In genomic region chr5:124078794-124079416, GRCm38 (mm10) we compare ENCODE assay signal across 9 mouse cellular contexts. TPM values are rescaled to one million over a fixed set of nuclear protein-coding genes. Genes with fewer than 3 reads are reported as not detected.
DNase-seq lines count a peak whose midpoint lies in the region; ATAC-seq and TF ChIP-seq lines count a peak whose summit lies in the region.
"Had no signal": no experiment of that assay in that cellular context is flagged by ENCODE, and none has a peak within 500 bp of the region (broad histone marks: within the 10 kb centered on the region; RNA-seq: fewer than 3 reads in every experiment).

No protein-coding gene starts in this region.

- TF ChIP-seq CTCF in small intestine, adult 2 months (IDR thresholded peaks at IDR 0.05; ENCODE audit: extremely low read depth, insufficient read length, insufficient replicate concordance, low read depth, low read length), result no peak

- H3K27ac ChIP-seq in heart, embryonic 16.5 days (ENCODE audit: low read length), result peak overlapping the region; percentile 65
- peak overlapping the region; percentile 74 for H3K27ac ChIP-seq in hindbrain, embryonic 14.5 days
- peak overlapping the region; percentile 38; the same call in 1 of the 2 replicates for H3K27ac ChIP-seq in limb, embryonic 14.5 days (replicated peaks; ENCODE audit: low read depth, low read length)
- peak overlapping the region; percentile 25; the same call in 1 of the 2 replicates for H3K27ac ChIP-seq in small intestine, adult 2 months (ENCODE audit: insufficient read depth, low read depth, low read length)
- no peak overlapping the region for H3K27ac ChIP-seq in kidney, embryonic 14.5 days (ENCODE audit: low read depth, low read length)

- no peaks in the 10 kb centered on the region for H3K36me3 ChIP-seq in heart, embryonic 16.5 days (ENCODE audit: control insufficient read depth, insufficient read depth)
- H3K36me3 ChIP-seq in hindbrain, embryonic 14.5 days (replicated peaks; ENCODE audit: control insufficient read depth, insufficient read depth), result no peaks in the 10 kb centered on the region
- no peaks in the 10 kb centered on the region for H3K36me3 ChIP-seq in limb, embryonic 14.5 days (ENCODE audit: control insufficient read depth, insufficient read depth, low read length)
- H3K36me3 ChIP-seq in small intestine, adult 2 months (ENCODE audit: control insufficient read depth, insufficient read depth, low read length), result no peaks in the 10 kb centered on the region
- H3K36me3 ChIP-seq in kidney, embryonic 14.5 days (ENCODE audit: control insufficient read depth, insufficient read depth, low read length), result no peaks in the 10 kb centered on the region
- H3K36me3 ChIP-seq: G1E had no signal

- peaks cover 22% of the 10 kb centered on the region for H3K4me1 ChIP-seq in heart, embryonic 16.5 days (ENCODE audit: control insufficient read depth, insufficient read depth, low read length)
- peaks cover 13% of the 10 kb centered on the region; the same call in 1 of the 2 replicates for H3K4me1 ChIP-seq in hindbrain, embryonic 14.5 days (replicated peaks; ENCODE audit: control insufficient read depth, insufficient read depth, low read length)
- H3K4me1 ChIP-seq in limb, embryonic 14.5 days (ENCODE audit: control insufficient read depth, insufficient read depth, low read length), result peaks cover 9% of the 10 kb centered on the region; the same call in 1 of the 2 replicates
- peaks cover 47% of the 10 kb centered on the region for H3K4me1 ChIP-seq in small intestine, adult 2 months (ENCODE audit: control insufficient read depth, insufficient read depth, insufficient read length, low read length)
- H3K4me1 ChIP-seq in kidney, embryonic 14.5 days (ENCODE audit: control insufficient read depth, insufficient read depth, low read length), result peaks cover 23% of the 10 kb centered on the region; the same call in 1 of the 2 replicates

- no peaks in the 10 kb centered on the region for H3K27me3 ChIP-seq in heart, embryonic 16.5 days (ENCODE audit: control insufficient read depth, insufficient read depth, low read length)
- H3K27me3 ChIP-seq in hindbrain, embryonic 14.5 days (ENCODE audit: control insufficient read depth, insufficient read depth, low read length), result no peaks in the 10 kb centered on the region
- H3K27me3 ChIP-seq in limb, embryonic 14.5 days (ENCODE audit: control insufficient read depth, insufficient read depth, low read length), result no peaks in the 10 kb centered on the region
- no peaks in the 10 kb centered on the region for H3K27me3 ChIP-seq in small intestine, adult 2 months (ENCODE audit: control insufficient read depth, insufficient read depth, low read length)
- no peaks in the 10 kb centered on the region for H3K27me3 ChIP-seq in kidney, embryonic 14.5 days (ENCODE audit: control insufficient read depth, insufficient read depth, low read length)

- no peak for ATAC-seq in heart, embryonic 16.5 days (replicated peaks; ENCODE audit: extremely low read depth, insufficient read depth, low FRiP score)
- ATAC-seq in hindbrain, embryonic 14.5 days (ENCODE audit: low FRiP score), result peak; percentile 78
- ATAC-seq in limb, embryonic 14.5 days (ENCODE audit: low FRiP score, low read depth), result no peak
- ATAC-seq in kidney, embryonic 14.5 days (ENCODE audit: low FRiP score, low TSS enrichment), result no peak

- WGBS in heart, embryonic 16.5 days, result 58% methylated on average over 9 of the region's 9 CpGs
- WGBS in hindbrain, embryonic 14.5 days, result 43% methylated on average over 9 of the region's 9 CpGs
- 52% methylated on average over 9 of the region's 9 CpGs for WGBS in limb, embryonic 14.5 days
- 54% methylated on average over 9 of the region's 9 CpGs for WGBS in small intestine, adult 2 months
- 59% methylated on average over 9 of the region's 9 CpGs for WGBS in kidney, embryonic 14.5 days

- TF ChIP-seq POLR2A in limb, embryonic 14.5 days (IDR thresholded peaks at IDR 0.05; ENCODE audit: borderline replicate concordance, extremely low read depth, insufficient read depth, insufficient read length), result no peak
- TF ChIP-seq POLR2A in small intestine, adult 2 months (IDR thresholded peaks at IDR 0.05; ENCODE audit: low read depth, low read length), result no peak

- peak overlapping the region; percentile 45; the same call in 1 of the 2 replicates for H3K9ac ChIP-seq in heart, embryonic 16.5 days (ENCODE audit: low read length)
- H3K9ac ChIP-seq in hindbrain, embryonic 14.5 days, result no peak overlapping the region
- peak overlapping the region; percentile 12 for H3K9ac ChIP-seq in limb, embryonic 14.5 days (ENCODE audit: low read depth, low read length, severe bottlenecking)
- no peak overlapping the region for H3K9ac ChIP-seq in kidney, embryonic 14.5 days (ENCODE audit: low read depth, low read length)

- H3K4me2 ChIP-seq in heart, embryonic 16.5 days (ENCODE audit: low read depth, low read length), result peak overlapping the region; percentile 16; the same call in 1 of the 2 replicates
- peak overlapping the region; percentile 21; the same call in 1 of the 2 replicates for H3K4me2 ChIP-seq in hindbrain, embryonic 14.5 days (replicated peaks)
- H3K4me2 ChIP-seq in limb, embryonic 14.5 days (replicated peaks; ENCODE audit: low read depth, low read length, severe bottlenecking), result peak overlapping the region; percentile 18; the same call in 1 of the 2 replicates
- H3K4me2 ChIP-seq in kidney, embryonic 14.5 days (replicated peaks; ENCODE audit: low read depth, low read length), result no peak overlapping the region

- H3K4me3 ChIP-seq in heart, embryonic 16.5 days (ENCODE audit: low read length), result no peak overlapping the region
- H3K4me3 ChIP-seq in hindbrain, embryonic 14.5 days (replicated peaks; ENCODE audit: low read length), result no peak overlapping the region
- H3K4me3 ChIP-seq in limb, embryonic 14.5 days (replicated peaks; ENCODE audit: low read length), result no peak overlapping the region
- no peak overlapping the region for H3K4me3 ChIP-seq in small intestine, adult 2 months (ENCODE audit: low read depth, low read length)
- no peak overlapping the region for H3K4me3 ChIP-seq in kidney, embryonic 14.5 days (ENCODE audit: low read length)

- no peaks in the 10 kb centered on the region for H3K9me3 ChIP-seq in heart, embryonic 16.5 days (replicated peaks; ENCODE audit: control insufficient read depth, low read length)
- H3K9me3 ChIP-seq in hindbrain, embryonic 14.5 days (ENCODE audit: control insufficient read depth, low read length), result no peaks in the 10 kb centered on the region
- H3K9me3 ChIP-seq in limb, embryonic 14.5 days (ENCODE audit: control insufficient read depth, low read length), result no peaks in the 10 kb centered on the region
- no peaks in the 10 kb centered on the region for H3K9me3 ChIP-seq in kidney, embryonic 14.5 days (ENCODE audit: control insufficient read depth, low read length)
- H3K9me3 ChIP-seq: G1E had no signal

- no peak for DNase-seq in heart, adult 8-10 months (ENCODE audit: low spot score)
- peak; percentile 41 to 51 for DNase-seq in cerebellum, postnatal 36 days
- peak; percentile 79 for DNase-seq in hindbrain, embryonic 14.5 days (ENCODE audit: low spot score)
- DNase-seq in limb, embryonic 14.5 days (ENCODE audit: low spot score), result peak; percentile 37
- no peak for DNase-seq in urinary bladder, postnatal 25 days (ENCODE audit: low spot score)

RNA-seq across cellular contexts. Expression of gene Abcb9, which starts 16.7 kb away (rescaled TPM):
- polyA plus RNA-seq in heart, embryonic 16.5 days (2015; fragmentation: Nextera tagmentation; extraction: Ambion mirVana), result 3.8 and 7.2 TPM in 2 replicates
- total RNA-seq in heart, adult 8-10 months (2022), result 10 to 100 TPM in 3 of 4 experiments, 1 to 10 TPM in 1; 9.5 to 11.9 (median 11.1) TPM
- 13.2 and 14.5 TPM in 2 replicates for polyA plus RNA-seq in hindbrain, embryonic 14.5 days (2014; fragmentation: Nextera tagmentation; extraction: Ambion mirVana)
- polyA plus RNA-seq in limb, embryonic 14.5 days (2012; rRNA removed), result 2.6 and 3.8 TPM in 2 replicates
- polyA plus RNA-seq in limb, embryonic 14.5 days (2014; fragmentation: Nextera tagmentation; extraction: Ambion mirVana), result 2.2 and 3.4 TPM in 2 replicates
- 11.9 and 21.2 TPM in 2 replicates for polyA plus RNA-seq in small intestine, adult 2 months (2012; rRNA removed)
- 0.44 and 0.97 TPM in 2 replicates for polyA plus RNA-seq in kidney, embryonic 14.5 days (2014; fragmentation: Nextera tagmentation; extraction: Ambion mirVana)

RNA-seq across cellular contexts. Expression of gene Ogfod2, which starts 33.2 kb away (rescaled TPM):
- polyA plus RNA-seq in heart, embryonic 16.5 days (2015; fragmentation: Nextera tagmentation; extraction: Ambion mirVana), result 21.3 and 24.2 TPM in 2 replicates
- 10 to 100 TPM; 14.1 to 20.7 (median 19.2) TPM for total RNA-seq in heart, adult 8-10 months (2022)
- 21.8 and 26.4 TPM in 2 replicates for polyA plus RNA-seq in hindbrain, embryonic 14.5 days (2014; fragmentation: Nextera tagmentation; extraction: Ambion mirVana)
- 26.5 and 42.0 TPM in 2 replicates for polyA plus RNA-seq in limb, embryonic 14.5 days (2012; rRNA removed)
- 14.2 and 16.4 TPM in 2 replicates for polyA plus RNA-seq in limb, embryonic 14.5 days (2014; fragmentation: Nextera tagmentation; extraction: Ambion mirVana)
- polyA plus RNA-seq in small intestine, adult 2 months (2012; rRNA removed), result 44.0 and 48.7 TPM in 2 replicates
- polyA plus RNA-seq in kidney, embryonic 14.5 days (2014; fragmentation: Nextera tagmentation; extraction: Ambion mirVana), result 12.2 and 15.3 TPM in 2 replicates

RNA-seq across cellular contexts. Expression of gene Arl6ip4, which starts 37.0 kb away (rescaled TPM):
- 72.6 and 78.1 TPM in 2 replicates for polyA plus RNA-seq in heart, embryonic 16.5 days (2015; fragmentation: Nextera tagmentation; extraction: Ambion mirVana)
- 10 to 100 TPM; 34.8 to 38.4 (median 37.4) TPM for total RNA-seq in heart, adult 8-10 months (2022)
- polyA plus RNA-seq in hindbrain, embryonic 14.5 days (2014; fragmentation: Nextera tagmentation; extraction: Ambion mirVana), result 62.6 and 72.1 TPM in 2 replicates
- 67.6 and 95.1 TPM in 2 replicates for polyA plus RNA-seq in limb, embryonic 14.5 days (2012; rRNA removed)
- 88.3 and 94.9 TPM in 2 replicates for polyA plus RNA-seq in limb, embryonic 14.5 days (2014; fragmentation: Nextera tagmentation; extraction: Ambion mirVana)
- polyA plus RNA-seq in small intestine, adult 2 months (2012; rRNA removed), result 12.7 and 19.6 TPM in 2 replicates
- 105 and 114 TPM in 2 replicates for polyA plus RNA-seq in kidney, embryonic 14.5 days (2014; fragmentation: Nextera tagmentation; extraction: Ambion mirVana)

RNA-seq across cellular contexts. Expression of gene Vps37b, which starts 46.8 kb away (rescaled TPM):
- polyA plus RNA-seq in heart, embryonic 16.5 days (2015; fragmentation: Nextera tagmentation; extraction: Ambion mirVana), result 58.7 and 61.4 TPM in 2 replicates
- total RNA-seq in heart, adult 8-10 months (2022), result 10 to 100 TPM; 13.7 to 24.0 (median 16.5) TPM
- 59.5 and 61.7 TPM in 2 replicates for polyA plus RNA-seq in hindbrain, embryonic 14.5 days (2014; fragmentation: Nextera tagmentation; extraction: Ambion mirVana)
- polyA plus RNA-seq in limb, embryonic 14.5 days (2012; rRNA removed), result 44.2 and 54.9 TPM in 2 replicates
- polyA plus RNA-seq in limb, embryonic 14.5 days (2014; fragmentation: Nextera tagmentation; extraction: Ambion mirVana), result 29.3 and 34.4 TPM in 2 replicates
- polyA plus RNA-seq in small intestine, adult 2 months (2012; rRNA removed), result 35.9 and 55.6 TPM in 2 replicates
- polyA plus RNA-seq in kidney, embryonic 14.5 days (2014; fragmentation: Nextera tagmentation; extraction: Ambion mirVana), result 20.2 and 27.6 TPM in 2 replicates

Comparison
In these comparisons a context has a peak if more than half of its experiments do, and no peak if none do; other contexts are left out.
1. H3K9ac ChIP-seq: peak in heart, embryonic 16.5 days (single experiment) and limb, embryonic 14.5 days (single experiment); none in hindbrain, embryonic 14.5 days (single experiment) and kidney, embryonic 14.5 days (single experiment).
2. DNase-seq: peak in cerebellum, postnatal 36 days (2 of 2), hindbrain, embryonic 14.5 days (single experiment) and limb, embryonic 14.5 days (single experiment); none in heart, adult 8-10 months (single experiment) and urinary bladder, postnatal 25 days (single experiment).